Mouse (Mus musculus): ENCODE data around the gene Mpp3.

The Mpp3 gene

GRCm38 (mm10) chr11:102039487-102040137, 11.4 kb upstream of the Mpp3 start:
- no peak for DNase-seq (ENCODE audit: extremely low read depth, low read depth, low spot score)

- DNase-seq (ENCODE audit: extremely low read depth, low read depth, low spot score): no peak
These were observed 9.5 kb upstream of the Mpp3 start for GRCm38 (mm10) chr11:102037789-102038188.

GRCm38 (mm10) chr11:102036336-102036735, 8.1 kb upstream of the Mpp3 start:
- no peak for DNase-seq (ENCODE audit: extremely low read depth, low read depth, low spot score)

- no peak for DNase-seq (ENCODE audit: extremely low read depth, low read depth, low spot score)
These were observed 7.2 kb upstream of the Mpp3 start for GRCm38 (mm10) chr11:102035456-102035960.

DNA sequence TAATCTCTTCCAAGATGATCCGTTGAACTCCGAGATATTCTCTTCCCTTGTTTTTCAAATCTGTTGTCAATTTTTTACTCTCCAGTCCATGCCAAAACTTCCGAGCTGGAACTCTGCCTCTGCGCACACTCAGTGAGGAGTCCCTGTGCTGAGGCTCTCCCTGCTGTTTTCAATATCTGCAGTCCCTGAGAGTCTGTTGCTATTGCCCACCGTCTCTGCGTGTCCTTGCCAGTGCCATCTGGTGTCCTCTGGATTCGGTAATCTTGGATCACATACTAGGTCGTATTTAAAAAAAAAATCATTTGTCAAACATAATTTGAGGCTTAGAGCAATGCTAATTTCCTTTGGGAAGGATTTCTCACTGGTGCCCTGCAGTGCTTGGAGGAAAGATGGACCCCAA, 6.6 kb upstream of the Mpp3 start:
- no peak for DNase-seq (ENCODE audit: extremely low read depth, low read depth, low spot score)

- DNase-seq (ENCODE audit: extremely low read depth, low read depth, low spot score): no peak
These were observed 4.9 kb upstream of the Mpp3 start for GRCm38 (mm10) chr11:102033055-102033591.

- DNase-seq (ENCODE audit: extremely low read depth, low read depth, low spot score): no peak
These were observed 2.9 kb upstream of the Mpp3 start for GRCm38 (mm10) chr11:102031149-102031548.

- DNase-seq (ENCODE audit: extremely low read depth, low read depth, low spot score): no peak
These were observed 1.7 kb upstream of the Mpp3 start for GRCm38 (mm10) chr11:102029966-102030365.

DNA sequence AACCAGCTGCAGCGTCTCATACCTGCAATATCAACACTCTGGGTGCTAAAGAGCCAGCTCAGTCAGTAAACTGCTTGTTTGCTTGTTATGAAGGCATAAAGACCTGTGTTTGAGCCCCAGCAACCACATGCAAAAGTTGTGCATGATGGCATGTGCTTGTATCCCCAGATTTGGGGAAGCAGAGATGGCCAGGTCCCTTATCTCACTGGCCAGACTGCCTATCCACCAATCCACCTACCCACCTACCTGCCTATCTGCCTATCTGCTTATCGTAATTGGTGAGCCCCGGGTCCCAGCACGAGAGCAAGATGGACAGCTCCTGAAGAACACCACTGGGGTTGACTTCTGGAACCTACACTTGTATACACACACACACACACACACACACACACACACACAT, 1.0 kb upstream of the Mpp3 start:
- no peak for DNase-seq (ENCODE audit: extremely low read depth, low read depth, low spot score)

DNA sequence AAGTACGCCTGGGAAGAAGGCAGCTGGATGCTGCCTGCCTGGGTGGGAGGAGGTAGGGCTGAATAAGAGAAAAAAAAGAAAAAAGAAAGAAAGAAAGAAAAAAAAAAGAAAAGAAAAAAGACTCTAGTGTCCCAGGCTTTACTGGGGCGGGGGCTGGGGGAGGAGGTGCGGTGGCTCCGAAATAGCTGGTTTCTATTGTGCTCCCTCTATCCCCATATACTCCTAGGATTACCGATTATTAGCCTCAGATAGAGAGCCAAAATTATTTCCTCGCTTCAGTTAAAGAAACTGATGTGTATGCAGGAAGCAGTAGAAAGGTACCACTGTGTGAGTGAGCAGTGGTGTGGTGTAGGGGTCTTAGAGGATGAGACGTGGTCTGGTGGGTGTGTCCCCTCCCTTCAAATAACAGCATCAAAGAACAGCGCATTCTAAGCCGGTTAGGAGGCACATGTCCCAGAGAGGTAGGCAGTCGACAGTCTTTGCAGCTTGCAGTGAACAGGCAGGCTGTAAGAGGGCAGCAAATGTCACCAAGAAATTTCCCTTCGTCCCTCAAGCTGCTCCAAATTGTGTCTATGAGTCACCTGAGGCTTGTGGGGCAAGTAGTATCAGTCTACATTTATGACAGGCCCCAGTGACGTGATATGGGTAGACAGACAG, 772 bp downstream of the Mpp3 start:
- DNase-seq (ENCODE audit: extremely low read depth, low read depth, low spot score): no peak

- no peak for DNase-seq (ENCODE audit: extremely low read depth, low read depth, low spot score)
These were observed 1.4 kb downstream of the Mpp3 start for GRCm38 (mm10) chr11:102026694-102027360.

DNA sequence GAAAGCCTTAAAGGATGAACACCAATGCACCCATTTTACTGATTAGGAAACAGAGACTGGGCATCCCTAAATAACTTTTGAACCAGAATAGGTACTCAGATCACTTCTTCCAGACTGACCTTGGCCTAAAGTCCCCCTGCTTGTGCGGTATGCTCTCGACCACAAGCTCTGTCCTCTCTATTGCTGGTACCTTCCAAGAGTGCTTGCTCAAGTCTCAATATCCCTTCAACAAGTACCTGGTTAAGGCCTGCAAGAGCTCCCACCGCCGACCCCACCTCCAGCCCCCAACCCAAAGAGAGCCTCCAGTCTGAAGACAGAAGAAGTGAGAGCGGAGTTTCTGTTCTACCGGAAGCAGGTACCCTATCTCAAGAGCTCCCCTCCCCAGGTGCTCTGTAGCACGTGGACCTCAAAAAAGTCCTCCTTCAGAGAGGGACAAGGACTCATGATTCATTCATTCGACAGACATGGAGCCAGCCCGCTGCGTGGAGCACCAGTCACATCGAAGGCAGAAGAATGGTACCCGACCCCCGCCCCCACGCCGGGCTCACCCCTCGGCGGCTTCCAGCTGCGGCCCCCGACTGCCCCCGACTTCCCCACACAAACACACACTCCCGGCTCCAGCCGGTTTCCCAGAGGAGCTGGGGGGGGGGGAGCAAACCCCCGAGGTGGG, 2.1 kb downstream of the Mpp3 start:
- no peak for DNase-seq (ENCODE audit: extremely low read depth, low read depth, low spot score)

DNA sequence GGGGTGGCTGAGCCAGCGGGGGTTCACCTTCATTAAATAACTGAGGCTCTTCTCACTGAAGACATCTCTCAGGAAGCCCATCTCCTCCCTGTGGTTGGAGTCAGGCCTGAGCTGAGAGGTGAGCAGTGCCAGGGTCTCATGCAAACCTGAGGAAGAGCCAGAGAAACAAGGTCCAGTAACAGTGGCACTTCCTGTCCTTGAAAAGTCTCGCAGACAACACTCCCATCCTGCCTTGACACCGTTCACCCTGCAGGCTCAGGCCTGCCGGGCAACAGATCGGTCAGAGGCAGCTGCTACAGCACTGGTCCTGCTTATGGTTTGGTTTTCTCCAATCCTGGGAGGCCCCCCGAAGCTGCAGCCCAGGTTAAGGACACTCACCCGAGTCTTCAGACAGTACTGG, 2.9 kb downstream of the Mpp3 start:
- DNase-seq (ENCODE audit: extremely low read depth, low read depth, low spot score): no peak

DNA sequence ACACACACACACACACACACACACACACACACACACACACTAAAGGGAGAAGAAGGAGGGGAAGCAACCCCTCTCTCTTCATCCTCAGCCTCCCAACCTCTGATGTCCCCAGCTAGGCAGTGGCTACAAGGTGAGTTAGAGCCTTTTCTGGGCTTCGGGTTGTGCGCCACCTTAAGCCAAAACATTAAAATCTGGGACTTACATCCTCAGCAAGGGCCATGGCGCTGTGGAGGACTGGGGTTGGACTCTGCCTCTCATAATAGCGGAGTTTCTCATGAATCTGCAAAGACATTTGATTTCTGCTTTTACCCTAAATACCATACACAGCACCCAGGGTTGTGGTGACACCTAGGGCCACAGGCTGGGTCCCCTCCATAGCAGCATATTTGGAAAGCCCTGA, 3.4 kb downstream of the Mpp3 start:
- DNase-seq (ENCODE audit: extremely low read depth, low read depth, low spot score): no peak

GRCm38 (mm10) chr11:102024084-102024758, 4.0 kb downstream of the Mpp3 start:
- no peak for DNase-seq (ENCODE audit: extremely low read depth, low read depth, low spot score)

GRCm38 (mm10) chr11:102023406-102023805, 4.9 kb downstream of the Mpp3 start:
- no peak for DNase-seq (ENCODE audit: extremely low read depth, low read depth, low spot score)

DNA sequence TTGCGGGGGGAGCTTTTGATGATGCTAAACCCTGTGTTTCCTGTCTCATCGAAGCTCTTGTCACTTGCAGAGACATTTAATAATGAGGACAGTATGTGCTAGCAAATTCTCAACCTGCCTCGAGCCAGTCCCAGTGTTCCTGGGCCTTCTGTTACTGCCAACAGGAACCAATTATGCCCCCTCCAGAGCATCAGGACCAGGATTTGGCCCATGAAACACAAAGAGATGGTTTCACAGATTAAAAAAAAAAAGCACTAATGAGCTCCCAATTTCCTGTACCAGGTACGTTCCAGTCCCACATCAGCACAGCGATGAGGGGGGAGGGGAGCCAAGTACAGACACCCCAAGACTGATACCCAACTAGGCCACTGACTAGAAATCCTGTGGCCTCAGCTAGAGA, 7.1 kb downstream of the Mpp3 start:
- DNase-seq (ENCODE audit: extremely low read depth, low read depth, low spot score): no peak

DNA sequence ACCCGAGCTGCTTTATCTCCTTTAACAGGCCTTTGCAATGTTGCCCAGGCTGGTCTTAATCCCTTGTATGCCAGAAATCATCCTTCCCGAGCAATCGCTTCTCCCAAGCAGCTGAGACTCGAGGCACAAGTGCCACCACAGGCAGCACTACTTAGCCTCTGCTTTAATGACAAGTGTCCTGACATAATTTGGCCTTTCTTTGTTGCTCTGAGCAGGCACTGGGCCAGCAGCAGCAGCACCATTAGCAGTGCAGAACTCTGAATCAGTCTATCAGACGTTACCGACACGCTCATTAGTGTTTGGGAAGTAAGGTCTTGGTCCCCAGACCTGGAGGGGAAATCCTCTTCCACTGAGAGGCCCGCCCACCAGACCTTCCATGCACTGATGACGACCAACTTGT, 8.5 kb downstream of the Mpp3 start:
- no peak for DNase-seq (ENCODE audit: extremely low read depth, low read depth, low spot score)

GRCm38 (mm10) chr11:102016136-102016535, 12.1 kb downstream of the Mpp3 start:
- no peak for DNase-seq (ENCODE audit: extremely low read depth, low read depth, low spot score)

DNA sequence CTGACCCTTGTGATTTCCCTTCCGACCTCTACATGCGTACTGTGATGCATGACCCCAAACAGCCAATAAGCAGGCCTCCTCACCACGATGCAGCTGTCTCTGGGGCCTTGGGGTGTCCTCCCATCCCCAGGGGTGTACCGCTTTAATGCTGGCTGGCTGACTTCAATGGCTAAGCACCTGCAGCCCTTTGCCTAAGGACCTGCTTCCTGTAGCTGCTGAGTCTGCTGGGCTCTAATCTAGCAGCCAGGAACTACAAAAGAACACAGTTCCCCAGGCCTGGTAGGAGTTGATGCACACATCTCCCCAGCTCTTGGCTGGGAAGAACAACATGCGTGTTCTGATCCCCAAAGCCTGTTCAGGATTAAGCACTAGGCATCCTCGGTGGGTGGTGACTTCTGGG, 12.8 kb downstream of the Mpp3 start:
- no peak for DNase-seq (ENCODE audit: extremely low read depth, low read depth, low spot score)

GRCm38 (mm10) chr11:102013201-102013600, 15.1 kb downstream of the Mpp3 start:
- no peak for DNase-seq (ENCODE audit: extremely low read depth, low read depth, low spot score)

All from fat pad, adult 2 months (tissue).